Mouse (Mus musculus) gastrocnemius, postnatal 4 days (tissue): Measurements from ENCODE around the gene AI837181. TPM values are rescaled to one million over a fixed set of nuclear protein-coding genes. Genes with fewer than 3 reads are reported as not detected.

Source experiments
- DNase-seq, 2 experiments: peaks; one replicate each; pipeline ENCODE4 v3.0.0; 2021 to 2022; ENCODE audit warnings: low spot score in 2 of 2, mixed read lengths in 2 of 2
- total RNA-seq, 2 experiments: library from RNA; stranded (reverse); gene quantifications; 2 replicates each; pipeline ENCODE4 v1.2.3; 2021

Gene AI837181
- total RNA-seq, 2 experiments from 2014 or later = 52.0 to 55.7 TPM

DNA sequence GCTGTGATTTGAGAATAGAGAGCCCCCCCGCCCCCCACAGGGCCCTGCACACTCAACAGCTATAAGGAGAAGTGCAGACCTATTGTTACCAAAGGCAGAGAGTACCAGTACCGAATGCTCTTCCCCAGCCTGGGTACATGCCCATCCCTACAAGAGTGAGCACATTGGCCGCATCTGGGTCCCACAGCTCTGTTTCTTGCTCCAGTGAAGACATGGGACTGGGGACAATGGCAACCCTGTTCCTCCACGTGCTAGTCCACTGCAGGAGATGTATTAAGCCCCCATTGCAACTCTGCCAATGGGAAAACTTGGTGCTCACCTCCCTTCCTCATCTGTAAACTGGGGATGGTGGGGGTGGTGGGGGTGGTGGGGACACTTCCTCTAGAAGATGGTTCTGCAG is 11.1 kb upstream of the AI837181 start:
- no peak for DNase-seq

DNA sequence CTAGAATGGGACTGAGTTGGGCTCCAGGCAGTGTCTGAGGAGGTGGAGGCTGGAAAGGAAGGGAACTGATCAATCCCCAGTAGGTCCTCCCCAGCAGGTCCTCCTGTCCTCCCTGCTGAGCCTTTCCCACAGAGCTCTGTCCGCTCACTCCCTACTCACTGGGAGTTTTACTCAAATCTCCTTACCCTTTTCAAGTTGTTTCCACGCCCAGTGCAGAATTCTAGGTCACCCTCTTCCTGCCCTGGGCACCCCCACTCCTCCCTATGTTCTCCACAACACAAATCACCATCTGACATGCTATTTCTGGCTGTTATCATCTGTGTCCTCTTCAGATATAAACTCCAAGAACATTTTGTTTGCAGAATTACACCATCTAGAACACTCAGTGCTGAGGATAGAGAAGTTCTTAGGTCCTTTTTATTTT is 10.4 kb upstream of the AI837181 start:
- no peak for DNase-seq

DNA sequence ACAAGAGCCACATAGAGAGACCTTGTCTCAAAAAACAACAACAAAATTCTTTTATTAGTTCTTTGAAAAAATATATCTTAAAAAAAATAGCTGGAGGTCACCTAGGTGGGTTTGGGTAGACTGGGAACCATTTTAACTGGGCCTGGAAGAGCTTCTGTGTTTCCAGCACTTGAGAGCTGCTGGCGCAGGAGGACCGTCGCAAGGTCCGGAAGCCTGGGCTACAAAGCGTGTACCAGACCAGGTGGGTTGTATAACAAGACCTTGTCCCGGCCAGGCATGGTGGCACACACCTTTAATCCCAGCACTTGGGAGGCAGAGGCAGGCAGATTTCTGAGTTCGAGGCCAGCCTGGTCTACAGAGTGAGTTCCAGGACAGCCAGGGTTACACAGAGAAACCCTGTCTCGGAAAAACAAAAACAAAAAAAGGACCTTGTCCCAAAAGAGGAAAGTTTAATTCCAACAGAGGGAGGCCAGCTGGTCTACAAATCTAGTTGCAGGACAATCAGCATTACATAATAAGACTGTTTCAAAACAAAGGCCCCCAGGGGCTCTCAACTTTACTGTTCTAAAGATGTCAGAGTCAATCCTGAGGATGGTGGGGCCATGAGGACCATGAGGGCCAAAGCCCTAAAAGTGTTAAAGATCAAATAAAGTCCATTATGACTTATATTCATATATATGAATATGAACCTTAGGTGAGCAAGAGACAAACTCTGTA is 6.0 kb upstream of the AI837181 start:
- DNase-seq = no peak

DNA sequence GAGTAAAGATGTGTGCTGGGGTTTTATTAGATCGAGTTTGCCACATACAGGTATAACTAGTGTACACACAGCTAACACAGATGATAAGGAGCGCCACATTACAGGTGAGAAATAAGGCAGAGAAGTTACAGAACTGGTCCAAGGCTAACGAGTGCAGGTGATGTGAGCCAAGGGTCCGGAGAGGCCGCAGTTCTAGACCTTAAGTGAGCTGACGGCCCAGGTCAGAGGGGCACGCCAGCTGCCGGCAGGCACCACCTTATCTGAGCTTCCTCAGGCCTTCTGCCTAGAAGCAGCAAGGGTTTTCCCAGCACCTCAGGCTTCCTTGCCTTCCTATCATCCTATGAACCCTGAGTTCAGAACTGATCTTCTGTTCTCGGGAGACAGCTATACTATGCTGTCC is 5.3 kb upstream of the AI837181 start:
- no peak for DNase-seq

DNA sequence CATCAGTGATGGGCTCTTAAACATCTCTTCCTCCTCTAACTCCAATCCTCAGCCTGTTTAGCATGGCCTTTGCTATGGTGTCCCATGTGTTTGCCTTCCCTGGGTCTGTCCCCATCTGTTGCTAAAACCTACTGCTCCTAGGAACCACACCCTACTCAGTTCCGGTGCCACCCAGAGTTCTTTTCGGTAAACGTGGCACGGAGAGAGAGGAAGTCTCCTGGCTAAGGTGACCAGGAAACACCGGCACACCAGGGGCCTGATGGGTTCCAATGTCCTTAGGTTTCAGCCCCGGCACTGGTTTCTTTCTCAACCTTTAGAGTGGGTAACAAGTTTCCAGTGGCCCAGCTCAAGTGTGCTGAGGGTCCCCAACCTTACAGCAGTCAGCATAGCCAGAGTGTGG is 4.4 kb upstream of the AI837181 start:
- DNase-seq = no peak

DNA sequence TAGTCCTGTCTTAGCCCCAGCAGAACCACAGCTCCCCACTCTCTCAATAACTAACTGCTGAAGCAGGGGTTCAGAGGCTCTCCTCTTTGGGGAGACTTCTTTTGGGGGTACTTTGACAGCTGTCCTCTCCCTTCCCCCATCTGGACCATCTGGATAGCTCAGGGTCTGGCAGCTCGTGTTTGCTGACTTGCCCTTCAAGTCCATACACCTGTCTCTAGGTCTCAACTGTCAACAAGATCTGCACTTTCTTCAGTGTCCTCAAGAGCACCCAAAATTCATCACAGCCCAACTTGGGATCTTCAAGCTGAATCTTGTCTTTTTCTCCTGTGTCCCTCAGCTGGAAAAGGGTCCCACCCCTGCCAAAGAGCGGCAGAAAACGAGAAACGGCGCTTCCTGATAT is 3.2 kb upstream of the AI837181 start:
- no peak for DNase-seq

DNA sequence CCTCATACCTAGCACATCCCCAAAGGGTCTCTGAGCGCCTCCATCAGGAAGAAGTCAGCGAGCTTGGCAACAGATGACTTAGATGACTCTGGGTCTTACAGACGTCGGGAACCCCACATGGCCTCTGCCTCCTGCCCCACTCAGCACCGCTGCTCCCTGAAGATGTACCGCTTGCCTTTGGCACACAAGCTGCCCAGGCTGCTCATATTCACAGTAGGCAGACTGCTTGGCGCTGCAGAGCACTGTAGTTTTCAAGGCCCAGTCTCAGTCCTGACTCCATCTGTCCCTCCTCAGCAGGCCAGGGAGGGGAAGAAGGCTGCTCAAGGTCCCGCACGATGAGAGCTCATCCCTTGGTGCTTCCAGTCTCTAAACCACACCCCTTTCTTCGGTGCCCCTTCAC is 2.7 kb upstream of the AI837181 start:
- no peak for DNase-seq

DNA sequence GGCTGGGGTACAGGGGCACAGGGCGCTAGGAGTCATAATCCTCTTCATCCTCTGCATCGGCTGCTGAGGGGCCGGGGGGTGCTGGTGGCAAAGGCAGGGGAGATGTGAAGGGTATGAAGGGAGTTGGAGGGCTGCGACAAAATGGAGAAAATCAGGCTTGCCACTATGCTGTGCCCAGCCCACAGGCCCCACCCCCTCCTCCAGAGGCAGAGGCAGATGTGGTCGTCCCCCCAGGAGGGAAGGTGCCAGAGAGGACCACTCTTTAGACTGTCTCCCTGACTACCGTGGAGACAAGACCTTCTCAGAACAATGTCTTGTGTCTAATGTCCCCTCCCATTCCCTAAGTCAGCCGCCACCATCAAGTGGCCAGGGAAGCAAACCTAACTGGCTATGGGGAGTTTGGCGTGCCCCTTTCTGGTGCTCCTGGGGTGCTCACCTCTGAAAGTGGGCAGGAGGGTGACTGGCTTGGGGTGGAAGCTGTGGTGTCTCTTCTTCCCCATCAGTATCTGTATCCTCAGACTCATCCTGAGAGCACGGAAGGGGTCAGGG is 2.0 kb upstream of the AI837181 start:
- DNase-seq = no peak

DNA sequence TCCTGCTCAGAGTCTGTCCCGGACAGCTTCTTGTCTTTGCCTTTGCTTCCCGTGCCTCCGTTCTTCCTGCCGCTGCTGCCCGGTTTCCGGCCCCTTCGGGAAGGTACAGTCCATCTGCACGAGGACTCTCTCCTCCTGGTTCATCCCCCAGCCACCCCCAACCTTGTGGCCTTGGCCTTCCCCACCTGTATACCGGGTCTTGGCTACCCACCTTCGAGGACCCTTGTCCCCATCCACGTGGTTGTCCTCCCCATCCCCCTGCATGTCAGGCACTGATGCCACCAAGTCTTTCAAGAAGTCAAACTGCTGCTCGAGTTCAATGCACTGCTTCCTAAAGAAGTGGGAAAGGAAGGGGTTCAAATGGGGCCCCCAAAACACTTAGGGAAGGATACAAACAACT is 1.4 kb upstream of the AI837181 start:
- DNase-seq = no peak

DNA sequence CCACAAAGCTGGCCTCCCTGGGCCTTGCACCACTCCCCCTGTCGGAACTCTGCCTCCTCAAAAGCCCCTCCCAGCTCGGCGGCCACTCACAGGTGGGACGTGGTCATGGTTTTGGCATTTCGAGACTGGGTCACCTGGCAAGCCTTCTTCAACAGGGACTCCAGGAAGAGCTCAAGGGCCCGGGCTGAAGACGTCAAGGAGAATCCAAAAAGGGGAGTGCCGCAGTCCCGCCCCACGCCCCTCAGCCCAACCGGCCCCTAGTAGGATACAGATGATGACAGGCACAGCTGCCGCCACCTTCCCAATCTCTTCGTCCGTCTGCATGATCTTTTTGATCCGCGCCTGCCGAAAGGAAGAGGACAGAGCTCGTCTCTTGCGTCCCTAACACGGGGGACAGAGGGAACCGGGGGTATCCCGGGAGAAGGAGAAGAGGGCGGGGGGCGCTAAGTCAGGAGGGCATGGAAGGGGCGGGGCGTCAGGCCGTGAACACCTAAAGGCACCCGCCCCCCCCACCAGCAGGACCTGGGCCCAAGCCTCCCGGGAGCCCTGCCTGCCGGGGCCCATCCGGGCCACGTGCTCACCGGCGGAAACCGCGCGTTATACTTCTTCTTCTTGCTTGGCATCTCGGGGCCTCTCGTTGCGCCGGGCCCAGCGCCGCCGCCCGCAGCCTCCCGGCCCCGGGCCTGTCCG is 707 bp upstream of the AI837181 start:
- DNase-seq = peak in 1 of 2 experiments; percentile 78

DNA sequence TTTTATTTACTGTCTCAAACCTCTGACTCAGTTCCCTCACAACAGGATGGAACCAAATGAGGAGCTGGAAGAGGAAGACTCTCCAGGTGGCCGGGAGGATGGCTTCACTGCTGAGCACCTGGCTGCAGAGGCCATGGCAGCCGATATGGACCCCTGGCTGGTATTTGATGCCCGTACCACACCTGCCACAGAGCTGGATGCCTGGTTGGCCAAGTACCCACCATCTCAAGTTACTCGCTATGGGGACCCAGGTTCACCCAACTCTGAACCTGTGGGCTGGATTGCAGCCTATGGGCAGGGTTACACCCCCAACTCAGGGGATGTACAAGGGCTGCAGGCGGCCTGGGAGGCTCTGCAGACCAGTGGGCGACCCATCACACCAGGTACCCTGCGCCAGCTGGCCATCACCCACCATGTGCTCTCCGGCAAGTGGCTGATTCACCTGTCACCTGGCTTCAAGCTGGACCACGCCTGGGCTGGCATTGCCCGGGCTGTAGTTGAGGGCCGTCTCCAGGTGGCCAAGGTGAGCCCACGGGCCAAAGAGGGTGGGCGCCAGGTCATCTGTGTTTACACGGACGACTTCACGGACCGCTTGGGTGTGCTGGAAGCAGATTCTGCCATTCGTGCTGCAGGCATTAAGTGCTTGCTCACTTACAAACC is 1.1 kb downstream of the AI837181 start:
- no peak for DNase-seq

DNA sequence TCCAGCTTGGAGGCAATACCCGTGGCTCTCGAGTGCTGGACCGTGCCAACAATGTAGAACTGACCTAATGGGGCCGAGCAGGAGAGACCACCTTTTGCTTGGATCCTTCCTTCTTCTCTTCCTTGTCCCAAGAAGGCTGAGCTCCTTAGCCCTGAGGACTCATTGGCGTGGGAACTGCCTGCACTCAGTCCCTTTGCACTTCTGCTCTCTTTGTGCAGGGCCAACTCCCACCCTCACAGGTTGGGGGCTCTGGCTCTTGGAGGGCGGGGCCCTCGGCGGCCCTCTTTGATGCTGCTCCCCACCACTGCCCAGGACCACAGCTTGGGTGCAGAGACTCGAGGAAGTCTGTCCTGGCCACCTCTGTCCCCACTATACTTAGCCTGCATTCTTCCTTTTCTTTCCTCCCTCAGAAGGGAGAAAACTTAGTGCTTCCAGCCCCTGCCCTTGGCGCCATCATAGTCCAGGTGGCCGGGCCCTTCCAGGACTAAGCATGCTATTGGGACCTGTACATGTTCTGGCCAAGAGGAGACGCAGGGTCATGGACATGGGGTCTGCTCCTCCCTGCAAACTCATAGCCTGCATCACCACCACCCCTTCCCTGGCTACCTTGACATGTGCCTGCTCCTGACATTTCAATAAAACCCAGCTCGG is 1.8 kb downstream of the AI837181 start:
- DNase-seq = no peak

DNA sequence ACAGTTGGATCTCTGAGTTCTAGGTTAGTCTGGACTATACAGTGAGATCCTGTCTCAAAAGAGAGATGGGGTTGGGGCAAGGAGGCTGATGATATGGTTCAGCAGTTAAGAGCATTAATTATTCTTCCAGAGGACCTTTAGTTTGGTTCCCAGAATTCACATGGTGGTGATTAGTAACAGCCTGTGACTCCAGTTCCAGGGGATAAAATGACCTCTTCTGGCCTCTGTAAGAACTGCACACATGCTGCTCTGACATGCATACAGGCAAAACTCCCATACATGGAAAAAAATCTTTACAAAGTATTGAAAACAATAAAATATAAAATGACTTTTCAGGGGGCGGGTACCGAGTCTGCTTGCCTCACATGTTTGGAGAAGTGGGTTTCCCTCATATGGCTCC is 3.1 kb downstream of the AI837181 start:
- no peak for DNase-seq

DNA sequence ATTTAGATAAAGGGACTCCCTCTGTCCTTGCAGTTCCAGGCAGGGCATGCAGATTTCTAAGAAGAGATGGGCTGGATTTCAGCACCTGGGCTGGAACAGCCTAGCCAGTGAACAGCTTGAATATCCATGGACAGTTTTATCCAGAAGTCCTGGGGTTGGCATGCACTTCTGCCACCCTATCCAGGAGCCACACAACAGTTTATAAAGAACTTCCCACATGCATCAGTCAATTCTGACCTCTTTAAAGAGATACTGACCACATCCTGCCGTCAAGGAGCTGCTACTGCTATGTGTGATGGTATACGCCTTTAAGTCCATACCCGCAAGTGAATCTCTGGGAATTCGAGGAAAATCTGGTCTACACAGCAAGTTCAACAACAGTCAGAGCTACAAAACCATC is 4.3 kb downstream of the AI837181 start:
- DNase-seq = no peak

DNA sequence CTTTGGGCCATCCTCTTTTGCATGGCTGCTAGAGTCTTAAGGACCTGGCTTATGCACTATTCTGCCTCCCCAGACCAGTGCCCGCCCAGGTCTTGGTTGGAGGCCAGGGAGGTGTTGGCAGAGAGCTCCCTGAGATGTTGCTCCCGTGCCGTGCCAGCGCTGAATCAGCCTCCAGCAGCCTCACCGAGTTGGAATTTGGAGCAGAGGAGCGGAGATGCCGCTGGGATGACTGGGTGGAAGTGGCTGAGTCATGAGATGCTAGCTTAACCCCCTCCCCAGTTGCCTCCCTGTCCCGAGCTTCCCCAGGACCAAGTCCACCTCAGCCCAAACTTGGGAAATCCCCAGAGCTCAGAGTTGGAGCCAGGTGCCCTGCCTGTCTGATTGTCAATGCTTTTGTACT is 4.9 kb downstream of the AI837181 start:
- peak in 1 of 2 experiments; percentile 60 for DNase-seq

DNA sequence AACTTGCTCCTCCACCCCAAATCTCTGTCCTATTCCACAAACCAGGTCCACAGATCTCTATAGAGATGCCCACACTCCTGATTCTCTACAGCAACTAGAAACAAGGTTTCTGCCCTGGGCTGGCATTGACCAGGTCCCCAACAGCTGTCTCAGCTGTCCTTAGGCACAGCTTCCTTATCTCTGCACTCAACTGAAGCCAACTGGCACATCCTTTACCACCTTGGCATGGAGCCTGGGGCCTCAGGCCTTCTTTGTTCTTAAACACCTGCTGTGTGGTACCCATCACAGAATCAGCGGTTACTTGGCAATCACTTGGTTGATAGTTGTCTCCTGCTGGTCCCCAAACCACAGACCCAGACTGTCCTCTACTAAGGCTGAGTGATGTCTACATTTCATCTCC is 5.5 kb downstream of the AI837181 start:
- no peak for DNase-seq

DNA sequence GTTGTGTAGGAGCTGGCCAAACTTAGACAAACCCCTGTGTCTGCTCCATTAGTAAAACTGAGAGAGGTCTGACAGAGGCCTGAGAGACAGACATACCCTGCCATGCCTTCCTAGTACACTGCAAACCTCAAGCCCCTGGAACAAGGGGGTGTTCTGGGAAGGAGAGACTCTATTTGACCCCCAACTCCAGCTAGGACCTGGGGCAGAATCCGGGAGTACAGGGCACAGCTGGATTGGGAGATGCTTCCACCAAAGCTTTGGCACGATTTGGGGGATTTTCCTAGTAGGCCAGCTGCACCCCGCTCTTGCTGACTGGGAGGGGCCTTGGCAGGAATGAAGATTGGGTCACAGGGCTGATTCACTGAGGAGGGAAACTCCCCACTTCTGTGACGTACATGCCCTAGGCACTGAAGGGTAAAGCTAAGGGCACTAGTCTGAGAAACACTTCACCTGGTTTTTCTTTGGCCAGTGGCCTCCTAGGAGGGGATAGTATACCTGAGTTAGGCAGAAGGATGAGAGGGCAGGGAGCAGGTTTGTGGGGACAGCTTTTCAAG is 7.0 kb downstream of the AI837181 start:
- no peak for DNase-seq

DNA sequence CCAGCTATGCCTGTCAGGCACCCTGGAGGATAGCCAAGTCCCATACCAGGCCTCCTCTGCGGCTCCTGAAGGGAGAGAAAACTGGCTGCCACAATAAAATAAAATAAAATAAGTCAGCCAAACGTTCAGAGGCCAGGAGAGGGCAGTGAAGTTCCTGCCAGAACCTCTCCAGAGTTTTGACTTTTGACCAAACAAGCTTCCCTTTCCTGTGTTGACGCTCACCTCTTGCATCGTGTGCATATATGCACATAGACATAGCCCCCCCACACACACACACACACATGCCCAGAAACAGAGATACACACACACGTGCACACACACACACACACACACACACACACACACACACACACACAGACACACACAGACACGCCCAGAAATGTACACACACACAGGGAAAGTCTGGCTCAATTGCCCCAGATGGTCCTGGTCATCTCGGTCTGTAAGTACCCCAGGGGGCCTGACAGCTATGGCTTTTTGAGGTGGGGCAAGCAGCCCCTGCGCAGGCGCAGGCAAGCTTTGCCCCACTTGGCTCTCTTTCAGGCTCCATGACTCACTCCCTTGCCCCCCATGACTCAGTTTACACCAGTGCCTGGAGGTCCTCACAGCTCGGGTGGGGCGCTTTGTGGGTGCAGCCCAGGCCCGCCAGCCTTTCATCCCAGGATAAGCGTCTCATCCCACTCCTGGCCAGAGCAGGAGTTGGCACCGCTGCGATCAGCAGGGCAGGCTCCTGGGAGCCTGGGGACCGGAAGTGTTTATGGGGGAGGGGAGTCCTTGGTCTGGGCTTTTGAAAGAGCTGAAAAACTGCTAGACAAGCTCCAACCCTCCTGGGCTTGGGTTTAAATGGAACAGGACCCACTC is 8.3 kb downstream of the AI837181 start:
- DNase-seq = no peak

DNA sequence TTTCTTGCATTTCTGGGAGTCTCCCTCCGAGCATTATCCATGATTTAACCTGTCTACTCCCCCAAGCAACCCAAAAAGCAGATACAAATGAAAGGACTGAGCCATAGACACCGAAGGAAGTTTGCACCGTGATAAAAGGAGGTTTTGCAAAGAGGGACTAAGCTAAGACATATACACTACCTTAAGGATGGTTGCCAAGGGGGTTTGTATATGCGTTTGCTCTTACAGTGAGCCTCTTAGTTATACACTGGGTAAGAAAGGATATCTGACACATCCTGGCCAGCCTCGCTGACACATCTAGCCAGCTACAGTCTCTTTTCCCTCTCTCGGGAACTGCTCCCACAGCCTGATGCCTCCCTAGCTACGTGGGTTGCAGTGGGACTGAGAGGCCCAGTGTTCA is 9.0 kb downstream of the AI837181 start:
- no peak for DNase-seq

DNA sequence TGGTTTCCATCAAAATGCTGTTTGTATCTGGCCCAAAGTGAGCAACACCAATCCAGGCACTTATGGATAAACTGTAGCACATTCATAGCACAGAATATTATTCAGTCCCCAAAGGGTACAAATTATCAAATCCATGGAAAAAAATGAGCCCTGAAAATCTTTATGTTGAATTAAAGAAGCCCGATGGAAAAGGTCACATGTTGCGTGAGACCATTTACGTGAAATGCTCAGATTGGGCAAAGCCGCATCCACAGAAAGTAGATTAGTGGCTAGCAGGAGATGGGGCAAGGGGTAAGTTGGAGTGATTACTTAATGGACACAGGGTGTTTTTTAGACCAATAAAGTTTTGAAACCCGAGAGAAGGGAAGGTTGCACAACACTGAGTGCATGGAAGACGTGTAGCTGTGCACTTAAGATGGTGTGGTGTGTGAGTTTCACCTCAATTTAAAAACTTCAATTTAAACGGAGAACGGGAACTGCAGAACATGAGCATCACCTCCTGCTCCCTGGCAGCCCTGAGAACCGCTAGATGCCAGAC is 19.5 kb downstream of the AI837181 start:
- DNase-seq = no peak
